Mouse (Mus musculus): Measurements from ENCODE around the gene Gmds. TPM values are rescaled to one million over a fixed set of nuclear protein-coding genes. Genes with fewer than 3 reads are reported as not detected.

Gmds gene
- total RNA-seq, 1 experiment from 2014 or later = 31.9 TPM

- peak; percentile 64 to 66; a peak in 2 of 4 replicates for ATAC-seq (replicated peaks in 1 of 2; ENCODE audit: insufficient read depth in 1 of 2, low FRiP score in 2 of 2, low TSS enrichment in 1 of 2, low read depth in 1 of 2, poor library complexity in 2 of 2, severe bottlenecking in 2 of 2)
Observed at GRCm38 (mm10) chr13:32088303-32088977, 250.1 kb downstream of the Gmds start.

DNA sequence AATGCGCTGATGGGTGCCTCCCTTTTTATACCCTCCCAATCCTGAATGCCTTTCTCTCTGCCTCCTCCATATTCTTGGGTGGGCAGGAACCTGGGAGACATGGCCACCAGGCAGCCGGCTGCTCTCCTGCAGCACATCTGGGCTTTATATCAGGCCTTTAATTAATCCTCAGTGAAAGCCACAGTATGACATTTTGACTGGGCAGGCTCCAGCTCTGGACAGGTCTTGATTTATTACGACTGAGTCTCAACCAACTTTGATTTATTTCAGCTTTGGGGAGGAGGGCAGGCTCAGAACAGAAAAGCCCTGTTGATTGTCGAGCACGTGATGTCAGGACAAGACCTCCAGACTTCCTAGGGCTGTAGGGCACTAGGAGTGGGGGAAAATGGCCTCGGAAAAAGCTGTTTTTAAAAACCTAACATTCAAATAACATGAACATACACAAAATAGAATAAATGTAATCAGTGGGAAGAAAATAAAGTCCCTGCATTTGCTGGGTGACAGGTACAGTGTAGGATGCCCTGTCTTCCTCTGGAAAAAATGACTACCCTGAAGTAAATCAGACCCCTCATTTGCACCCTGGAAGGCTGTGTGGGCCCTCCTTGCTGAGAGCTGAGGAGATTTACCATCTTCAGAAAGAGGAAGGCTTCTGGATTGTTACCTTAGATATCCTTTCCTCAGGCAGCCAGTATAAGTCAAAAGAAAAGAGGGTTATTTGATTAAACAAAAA is 257.9 kb downstream of the Gmds start:
- no peak for ATAC-seq (replicated peaks in 1 of 2; ENCODE audit: insufficient read depth in 1 of 2, low FRiP score in 2 of 2, low TSS enrichment in 1 of 2, low read depth in 1 of 2, poor library complexity in 2 of 2, severe bottlenecking in 2 of 2)

DNA sequence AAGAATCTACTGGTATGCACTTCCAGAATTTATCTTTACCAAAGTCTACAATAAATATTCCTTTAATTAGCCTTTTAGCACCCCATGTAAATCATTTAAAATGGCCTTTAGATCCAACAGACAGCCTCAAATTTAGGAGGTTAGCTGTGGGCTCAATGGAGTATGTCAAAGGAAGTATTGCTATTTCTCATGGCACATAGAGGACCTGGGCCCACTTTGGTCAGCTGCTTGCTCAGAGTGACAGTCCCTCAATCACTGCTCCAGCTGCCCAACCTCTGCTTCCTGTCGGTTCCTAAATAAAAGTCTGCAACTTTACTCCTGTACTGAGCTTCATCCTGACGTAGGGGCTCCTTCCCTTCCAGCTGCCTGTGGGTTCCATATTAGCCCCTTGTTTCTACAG is 264.9 kb downstream of the Gmds start:
- no peak for ATAC-seq (replicated peaks in 1 of 2; ENCODE audit: insufficient read depth in 1 of 2, low FRiP score in 2 of 2, low TSS enrichment in 1 of 2, low read depth in 1 of 2, poor library complexity in 2 of 2, severe bottlenecking in 2 of 2)

- no peak for ATAC-seq (replicated peaks in 1 of 2; ENCODE audit: insufficient read depth in 1 of 2, low FRiP score in 2 of 2, low TSS enrichment in 1 of 2, low read depth in 1 of 2, poor library complexity in 2 of 2, severe bottlenecking in 2 of 2)
Observed at GRCm38 (mm10) chr13:32055321-32055720, 283.2 kb downstream of the Gmds start.

DNA sequence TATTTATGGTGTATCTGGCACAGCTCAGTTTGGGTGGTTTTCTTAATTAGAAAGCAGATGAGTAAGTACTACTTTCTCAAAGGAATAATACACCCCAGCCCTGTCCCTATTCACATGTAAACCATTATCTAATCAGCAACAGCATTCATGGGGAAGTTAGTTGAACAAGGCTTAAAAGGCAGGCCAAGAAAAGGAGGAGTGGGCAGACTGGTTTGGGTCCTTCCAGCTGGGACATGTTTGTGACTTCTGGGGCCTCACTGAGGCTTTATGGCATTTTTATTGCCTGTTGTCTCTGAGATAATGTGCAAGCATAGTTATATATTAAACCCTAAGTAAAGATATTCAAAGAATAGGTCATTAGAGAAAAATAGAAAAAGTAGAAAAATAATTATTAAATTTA is 285.0 kb downstream of the Gmds start:
- ATAC-seq (replicated peaks in 1 of 2; ENCODE audit: insufficient read depth in 1 of 2, low FRiP score in 2 of 2, low TSS enrichment in 1 of 2, low read depth in 1 of 2, poor library complexity in 2 of 2, severe bottlenecking in 2 of 2) = no peak

DNA sequence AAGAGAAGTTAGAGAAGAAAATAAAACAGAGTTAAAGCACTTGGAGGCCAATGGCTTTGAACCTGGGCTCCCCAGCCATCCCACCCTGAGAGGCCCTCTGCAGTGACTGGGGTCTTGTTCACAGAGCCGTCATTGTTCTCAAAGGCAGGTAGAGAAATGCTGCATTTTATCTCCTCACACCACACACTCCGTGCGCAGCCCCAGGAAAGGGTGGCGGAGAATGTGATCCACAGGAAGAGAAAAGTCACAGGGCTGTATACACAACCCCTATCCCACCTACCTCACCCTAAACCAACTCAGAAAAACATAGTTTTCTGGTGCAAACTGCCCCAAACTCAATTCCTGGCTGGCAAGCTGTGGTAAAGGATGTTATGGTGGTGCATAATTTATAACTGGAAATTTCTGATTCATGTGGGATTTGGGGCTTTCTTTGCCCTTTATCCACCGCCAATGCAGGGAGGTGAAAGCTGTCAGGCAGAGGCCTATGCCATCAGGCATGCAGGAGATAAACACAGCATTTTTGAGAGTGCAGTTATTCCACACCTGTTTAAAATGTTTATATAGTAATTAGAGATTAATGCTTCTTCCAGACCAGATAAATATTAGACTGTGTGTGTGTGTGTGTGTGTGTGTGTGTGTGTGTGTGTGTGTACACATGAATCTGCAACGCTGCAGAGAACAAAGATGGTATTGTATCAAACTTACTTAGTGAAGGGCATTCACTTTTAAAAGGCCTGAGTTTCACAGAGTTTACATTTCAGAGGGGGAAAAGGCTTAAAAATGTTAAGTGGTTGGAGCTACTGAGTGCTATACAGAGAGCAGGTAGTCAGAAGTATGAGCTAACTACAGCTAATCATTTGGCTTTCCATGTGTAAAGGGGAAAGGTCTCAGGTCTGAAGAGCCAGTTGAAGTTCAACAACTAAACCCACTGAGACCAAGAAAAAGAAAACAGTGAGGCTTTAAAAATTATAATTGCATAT is 290.3 kb downstream of the Gmds start:
- no peak for ATAC-seq (replicated peaks in 1 of 2; ENCODE audit: insufficient read depth in 1 of 2, low FRiP score in 2 of 2, low TSS enrichment in 1 of 2, low read depth in 1 of 2, poor library complexity in 2 of 2, severe bottlenecking in 2 of 2)

DNA sequence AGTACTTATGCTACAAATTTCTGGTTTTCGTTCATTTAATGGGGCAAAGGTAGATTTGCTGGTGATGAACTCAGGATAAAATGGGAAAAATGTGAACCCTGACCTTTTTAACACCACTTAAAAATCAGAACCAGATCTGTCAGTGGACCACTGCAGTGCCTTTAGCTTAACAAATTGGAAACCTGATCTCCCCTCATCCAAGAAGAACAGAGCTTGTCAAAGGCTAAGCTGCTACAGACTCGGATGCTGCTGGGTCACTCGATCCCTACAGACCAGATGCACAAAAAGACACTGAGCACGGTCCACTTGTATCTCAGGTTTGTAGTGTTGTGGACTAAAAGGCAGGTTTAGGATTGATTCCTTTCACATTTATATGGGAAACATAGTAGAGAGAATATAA is 291.6 kb downstream of the Gmds start:
- ATAC-seq (replicated peaks in 1 of 2; ENCODE audit: insufficient read depth in 1 of 2, low FRiP score in 2 of 2, low TSS enrichment in 1 of 2, low read depth in 1 of 2, poor library complexity in 2 of 2, severe bottlenecking in 2 of 2) = no peak

DNA sequence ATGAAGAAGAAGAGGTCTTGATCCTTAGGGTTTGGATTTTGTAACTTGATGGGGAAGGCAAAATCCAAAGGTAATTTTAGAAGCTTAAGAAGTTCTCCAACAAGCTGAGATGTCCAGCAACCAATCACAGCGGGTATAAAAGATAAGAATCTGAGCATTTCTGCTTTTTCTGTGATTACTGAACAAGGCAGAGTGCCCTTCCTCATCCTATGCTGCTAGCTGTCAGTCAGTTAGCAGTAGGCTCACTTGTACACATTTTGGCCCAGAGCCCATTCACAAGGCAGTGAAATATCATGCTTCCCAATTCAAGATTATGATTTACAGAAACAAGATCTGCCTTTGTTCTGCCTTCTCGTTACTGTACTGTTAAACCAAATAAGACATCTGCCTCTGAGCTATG is 295.8 kb downstream of the Gmds start:
- ATAC-seq (replicated peaks in 1 of 2; ENCODE audit: insufficient read depth in 1 of 2, low FRiP score in 2 of 2, low TSS enrichment in 1 of 2, low read depth in 1 of 2, poor library complexity in 2 of 2, severe bottlenecking in 2 of 2) = peak in 1 of 2 experiments; percentile 53; a peak in 1 of 4 replicates

DNA sequence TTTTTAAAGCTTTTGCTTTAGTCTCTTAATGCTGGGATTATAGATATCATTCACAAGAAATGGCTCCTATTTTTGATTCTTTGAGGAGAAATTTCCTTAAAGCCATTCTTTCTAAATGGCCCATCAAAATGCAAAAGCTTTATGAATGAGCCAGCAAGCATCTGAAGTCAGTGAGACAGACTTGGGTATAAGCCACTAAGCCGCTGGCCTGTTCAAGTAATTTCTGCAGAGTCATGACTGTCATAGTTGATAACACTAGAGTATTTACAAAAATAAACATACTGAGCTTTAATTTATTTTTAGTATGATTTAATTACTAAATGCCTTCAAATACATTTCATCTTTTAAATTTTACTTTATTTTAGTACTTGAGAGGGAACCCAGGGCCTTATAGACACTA is 297.7 kb downstream of the Gmds start:
- no peak for ATAC-seq (replicated peaks in 1 of 2; ENCODE audit: insufficient read depth in 1 of 2, low FRiP score in 2 of 2, low TSS enrichment in 1 of 2, low read depth in 1 of 2, poor library complexity in 2 of 2, severe bottlenecking in 2 of 2)

GRCm38 (mm10) chr13:32036902-32037301 is 301.6 kb downstream of the Gmds start:
- no peak for ATAC-seq (replicated peaks in 1 of 2; ENCODE audit: insufficient read depth in 1 of 2, low FRiP score in 2 of 2, low TSS enrichment in 1 of 2, low read depth in 1 of 2, poor library complexity in 2 of 2, severe bottlenecking in 2 of 2)

DNA sequence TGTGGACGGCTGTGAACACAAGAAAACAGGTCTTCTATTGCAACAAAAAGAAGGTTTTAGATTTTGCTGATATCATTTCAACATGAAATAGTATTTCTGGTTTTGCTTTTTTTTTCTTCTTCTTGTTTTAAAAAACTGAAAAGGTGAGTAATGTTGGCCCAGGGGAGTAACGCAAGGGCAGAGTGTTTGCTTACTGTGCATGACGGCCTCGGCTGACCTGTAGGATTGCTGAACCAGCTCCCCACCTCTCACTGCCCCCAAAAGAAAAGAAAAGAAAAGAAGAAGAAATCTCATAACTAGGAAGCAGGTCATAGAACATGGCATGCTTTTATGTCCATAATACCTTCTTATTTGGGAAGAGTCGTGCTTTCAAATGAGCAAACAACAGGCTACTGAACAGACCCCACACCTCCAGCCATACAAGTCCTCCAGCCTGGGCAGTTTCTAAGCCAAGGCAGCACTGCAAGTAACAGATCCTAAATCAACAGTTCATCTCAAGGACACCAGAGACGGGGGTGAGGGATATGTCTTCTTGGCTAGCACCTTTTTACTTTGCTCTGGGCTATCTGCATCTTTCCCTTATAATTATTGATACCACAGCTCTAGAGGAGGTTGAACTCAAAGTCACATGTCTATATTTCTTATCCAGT is 303.6 kb downstream of the Gmds start:
- ATAC-seq (replicated peaks in 1 of 2; ENCODE audit: insufficient read depth in 1 of 2, low FRiP score in 2 of 2, low TSS enrichment in 1 of 2, low read depth in 1 of 2, poor library complexity in 2 of 2, severe bottlenecking in 2 of 2) = no peak

DNA sequence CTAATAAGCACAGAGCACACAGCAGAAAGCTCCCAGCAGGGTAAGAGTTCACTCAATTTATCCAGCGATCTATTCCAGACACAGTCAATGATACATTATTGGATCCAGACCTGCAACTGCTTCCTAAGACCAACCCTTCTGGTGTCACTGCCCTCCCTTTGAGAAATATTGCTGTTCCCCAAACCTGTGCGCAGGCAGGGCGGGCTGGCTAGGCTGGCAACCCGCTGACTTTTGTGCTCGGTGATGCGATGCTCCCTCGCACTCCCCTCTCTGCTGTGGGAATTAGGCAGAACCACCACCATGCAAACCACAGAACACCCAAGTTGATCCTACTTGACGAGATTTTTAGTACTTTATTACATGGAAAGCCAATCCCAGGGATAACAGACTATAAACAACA is 304.4 kb downstream of the Gmds start:
- ATAC-seq (replicated peaks in 1 of 2; ENCODE audit: insufficient read depth in 1 of 2, low FRiP score in 2 of 2, low TSS enrichment in 1 of 2, low read depth in 1 of 2, poor library complexity in 2 of 2, severe bottlenecking in 2 of 2) = no peak

- ATAC-seq (replicated peaks in 1 of 2; ENCODE audit: insufficient read depth in 1 of 2, low FRiP score in 2 of 2, low TSS enrichment in 1 of 2, low read depth in 1 of 2, poor library complexity in 2 of 2, severe bottlenecking in 2 of 2) = no peak
Observed at GRCm38 (mm10) chr13:32026226-32026975, 312.1 kb downstream of the Gmds start.

- ATAC-seq (replicated peaks in 1 of 2; ENCODE audit: insufficient read depth in 1 of 2, low FRiP score in 2 of 2, low TSS enrichment in 1 of 2, low read depth in 1 of 2, poor library complexity in 2 of 2, severe bottlenecking in 2 of 2) = no peak
Observed at GRCm38 (mm10) chr13:32024822-32025221, 313.7 kb downstream of the Gmds start.

- no peak for ATAC-seq (replicated peaks in 1 of 2; ENCODE audit: insufficient read depth in 1 of 2, low FRiP score in 2 of 2, low TSS enrichment in 1 of 2, low read depth in 1 of 2, poor library complexity in 2 of 2, severe bottlenecking in 2 of 2)
Observed at GRCm38 (mm10) chr13:32020455-32021249, 317.9 kb downstream of the Gmds start.

GRCm38 (mm10) chr13:32019256-32019620 is 319.3 kb downstream of the Gmds start:
- ATAC-seq (replicated peaks in 1 of 2; ENCODE audit: insufficient read depth in 1 of 2, low FRiP score in 2 of 2, low TSS enrichment in 1 of 2, low read depth in 1 of 2, poor library complexity in 2 of 2, severe bottlenecking in 2 of 2) = no peak

Measured in hematopoietic stem cell, adult 5-6 weeks (primary cell).